Mouse (Mus musculus) lung, adult 2 months (tissue): Measurements from ENCODE around the gene Telo2.
A peak's percentile ranks its signal among the peaks of the same experiment; 100 is the strongest.

Experiments used
- CTCF ChIP-seq: fragments of 200-500 bp; IDR thresholded peaks from 2 replicates; pipeline ENCODE4 v1.5.1; 2011; ENCODE audit warnings: mild to moderate bottlenecking, low read length, control low read depth; ENCODE audit not compliant: insufficient read depth
- POLR2A ChIP-seq: fragments of 200-500 bp; IDR thresholded peaks from 2 replicates; pipeline ENCODE4 v1.6.1; 2011; ENCODE audit warnings: low read depth, mild to moderate bottlenecking, control low read depth, low read length, borderline replicate concordance; ENCODE audit errors: extremely low read depth

DNA sequence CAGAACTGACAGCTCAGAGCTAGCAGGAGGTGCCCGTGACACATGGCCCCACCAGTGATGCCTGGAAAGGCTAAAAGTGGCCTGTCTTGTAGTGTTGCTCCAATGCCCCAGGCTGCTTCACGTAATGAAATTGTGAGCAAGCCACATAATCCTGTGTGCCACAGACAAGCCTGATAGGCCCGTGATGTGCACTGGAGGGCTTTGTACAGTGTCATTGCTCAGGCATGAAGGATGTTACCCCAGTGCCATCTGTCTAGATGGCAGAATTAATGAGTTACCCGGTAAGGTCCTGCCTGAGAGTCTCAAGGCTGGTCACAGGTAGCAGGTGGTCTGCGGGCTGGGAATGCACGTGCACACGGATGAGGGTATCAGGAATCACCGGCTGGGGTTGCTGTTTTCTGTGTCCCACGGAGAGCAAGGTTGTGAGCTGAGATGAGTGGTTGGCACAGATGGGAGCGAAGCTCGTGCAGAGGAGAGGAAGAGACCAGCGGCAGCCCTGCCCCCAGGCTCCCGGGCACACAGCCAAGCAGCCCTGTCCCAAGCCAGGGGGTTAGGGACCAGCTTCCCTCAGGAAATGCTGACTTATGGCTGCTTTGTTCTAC, 37.9 kb downstream of the Telo2 start:
- no peak for TF ChIP-seq CTCF
- TF ChIP-seq POLR2A, result peak; percentile 46; the same call in 1 of the 2 replicates
